8 mouse cellular contexts compared by ENCODE assay signal in the genomic region with DNA sequence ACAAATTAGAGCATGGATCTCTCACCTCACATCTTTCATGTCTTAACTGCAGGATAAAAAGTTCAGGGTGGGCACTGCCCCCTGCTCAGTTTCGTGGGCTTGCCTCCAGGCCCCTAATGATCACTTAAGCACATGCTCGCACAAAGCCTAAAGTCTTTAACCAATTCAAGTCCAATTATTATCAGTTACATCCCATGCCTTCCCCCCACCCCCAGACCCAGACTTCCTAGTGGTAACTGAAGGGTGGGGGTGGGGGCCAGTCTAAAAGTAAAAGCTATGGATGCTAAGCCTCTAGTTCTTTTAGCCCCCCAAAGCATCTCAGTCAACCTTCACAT.
DNase-seq lines count a peak whose midpoint lies in the region; ATAC-seq and TF ChIP-seq lines count a peak whose summit lies in the region.

No protein-coding gene starts in this region.

- peak overlapping the region; percentile 72 for H3K4me3 ChIP-seq in gastrocnemius, adult 2 months
- peak overlapping the region; percentile 57 for H3K4me3 ChIP-seq in hindbrain, embryonic 12.5 days
- peak overlapping the region; percentile 44; the same call in 1 of the 2 replicates for H3K4me3 ChIP-seq in midbrain, embryonic 11.5 days (ENCODE audit: low read depth, low read length)

- WGBS in hindbrain, embryonic 12.5 days, result 2% methylated on average over 2 of the region's 2 CpGs
- WGBS in midbrain, embryonic 11.5 days, result 15% methylated on average over 2 of the region's 2 CpGs

- H3K27ac ChIP-seq in gastrocnemius, adult 2 months, result peak overlapping the region; percentile 79
- H3K27ac ChIP-seq in hindbrain, embryonic 12.5 days, result peak overlapping the region; percentile 76; the same call in 1 of the 2 replicates
- no peak overlapping the region for H3K27ac ChIP-seq in midbrain, embryonic 11.5 days (ENCODE audit: low read depth, low read length)

- TF ChIP-seq CTCF in gastrocnemius, adult 2 months (IDR thresholded peaks at IDR 0.05), result no peak
- no peak for TF ChIP-seq CTCF in brain, embryonic 14.5 days (IDR thresholded peaks at IDR 0.05; ENCODE audit: borderline replicate concordance, extremely low read depth, insufficient read depth, insufficient read length)

- H3K9ac ChIP-seq in hindbrain, embryonic 12.5 days, result peak overlapping the region; percentile 74
- H3K9ac ChIP-seq in midbrain, embryonic 11.5 days (ENCODE audit: low read length), result no peak overlapping the region; the same call in 1 of the 2 replicates

- intact Hi-C loops in gastrocnemius, adult 2 months (cut with DNase I), result no loop called here

- peak overlapping the region; percentile 81 for H3K4me2 ChIP-seq in hindbrain, embryonic 12.5 days (replicated peaks)
- H3K4me2 ChIP-seq in midbrain, embryonic 11.5 days, result peak overlapping the region; percentile 85

- H3K4me1 ChIP-seq in hindbrain, embryonic 12.5 days, result peaks cover 28% of the 10 kb centered on the region
- no peaks in the 10 kb centered on the region for H3K4me1 ChIP-seq in midbrain, embryonic 11.5 days (ENCODE audit: control insufficient read depth, insufficient read depth, low read length)

- TF ChIP-seq POLR2A in brain, embryonic 14.5 days (IDR thresholded peaks at IDR 0.05; ENCODE audit: borderline replicate concordance, extremely low read depth, insufficient read depth, insufficient read length, poor library complexity, severe bottlenecking), result no peak

- ATAC-seq in hindbrain, embryonic 12.5 days (ENCODE audit: low FRiP score), result no peak
- no peak; the same call in 1 of the 2 replicates for ATAC-seq in midbrain, embryonic 11.5 days (ENCODE audit: low FRiP score)
- ATAC-seq in monocyte, adult 5-6 weeks (replicated peaks; ENCODE audit: insufficient number of reproducible peaks, low FRiP score, low TSS enrichment, poor library complexity, severe bottlenecking), result no peak

- no peak for DNase-seq in gastrocnemius, adult 2 months
- no peak for DNase-seq in gastrocnemius, postnatal 4 days (ENCODE audit: low spot score in 2 of 2)
- peak; percentile 45 for DNase-seq in brain, embryonic 14.5 days (ENCODE audit: low read depth)
- peak; percentile 89 for DNase-seq in midbrain, embryonic 11.5 days (ENCODE audit: low spot score, missing footprints)
- no peak for DNase-seq in cerebellum, adult 18-20 months
- DNase-seq in adrenal gland, postnatal 10 days, result no peak

- no peaks in the 10 kb centered on the region for H3K27me3 ChIP-seq in hindbrain, embryonic 12.5 days
- H3K27me3 ChIP-seq in midbrain, embryonic 11.5 days (ENCODE audit: control insufficient read depth, insufficient read depth, low read length), result no peaks in the 10 kb centered on the region

- H3K36me3 ChIP-seq in hindbrain, embryonic 12.5 days, result no peaks in the 10 kb centered on the region
- no peaks in the 10 kb centered on the region for H3K36me3 ChIP-seq in midbrain, embryonic 11.5 days (ENCODE audit: control insufficient read depth, insufficient read depth, low read length)

- no peaks in the 10 kb centered on the region for H3K9me3 ChIP-seq in hindbrain, embryonic 12.5 days (replicated peaks)
- H3K9me3 ChIP-seq in midbrain, embryonic 11.5 days (ENCODE audit: control insufficient read depth, low read length), result no peaks in the 10 kb centered on the region

Comparison
In these comparisons a context has a peak if more than half of its experiments do, and no peak if none do; other contexts are left out.
1. DNase-seq: peak in brain, embryonic 14.5 days (single experiment) and midbrain, embryonic 11.5 days (single experiment); none in gastrocnemius, adult 2 months (single experiment), gastrocnemius, postnatal 4 days (0 of 2), cerebellum, adult 18-20 months (0 of 2) and adrenal gland, postnatal 10 days (single experiment).
2. Peak in every context shown above with its lines, with median percentiles within 50 percentile points of each other: H3K4me3 ChIP-seq.